Mouse (Mus musculus): ENCODE data around the gene Dkk3. TPM values are rescaled to one million over a fixed set of nuclear protein-coding genes. Genes with fewer than 3 reads are reported as not detected.

Dkk3 gene
- total RNA-seq, 1 experiment, result 8.6 TPM

- H3K4me1 ChIP-seq (ENCODE audit: control insufficient read depth in 2 of 2, insufficient read depth in 2 of 2, low read length in 2 of 2, poor library complexity in 1 of 2), result peaks cover 0 to 3% of the 10 kb centered on the region in 2 experiments; a peak in 1 of 4 replicates
- no peak overlapping the region for H3K27ac ChIP-seq (ENCODE audit: insufficient read depth, low read depth, low read length, poor library complexity, severe bottlenecking)
- H3K9me3 ChIP-seq (ENCODE audit: control insufficient read depth, insufficient read depth, low read depth, low read length), result no peaks in the 10 kb centered on the region
- no peaks in the 10 kb centered on the region for H3K36me3 ChIP-seq (ENCODE audit: control insufficient read depth, insufficient read depth, low read length, poor library complexity, severe bottlenecking)
- no peak for DNase-seq (ENCODE audit: low read depth, low spot score)
- no peak overlapping the region for H3K4me3 ChIP-seq (ENCODE audit: insufficient read depth in 1 of 2, low read depth in 1 of 2, low read length in 2 of 2, poor library complexity in 1 of 2, severe bottlenecking in 1 of 2)
- no peak overlapping the region for H3K9ac ChIP-seq (ENCODE audit: insufficient read depth, low read depth, low read length, poor library complexity, severe bottlenecking)
- TF ChIP-seq CHD2 (IDR thresholded peaks at IDR 0.05; ENCODE audit: low read depth, low read length), result no peak
- TF ChIP-seq MAFK (IDR thresholded peaks at IDR 0.05; ENCODE audit: insufficient read depth, low read depth, low read length), result no peak
- no peak for TF ChIP-seq ZC3H11A (IDR thresholded peaks at IDR 0.05; ENCODE audit: borderline replicate concordance, low read depth, low read length)
- TF ChIP-seq HCFC1 (IDR thresholded peaks at IDR 0.05; ENCODE audit: borderline replicate concordance, insufficient read depth, low read length), result no peak
- no peak for TF ChIP-seq ZNF384 (IDR thresholded peaks at IDR 0.05; ENCODE audit: low read depth, low read length)
- in situ Hi-C loops (cut with MboI; ENCODE audit: low sequenced_read_pairs in 2 of 2, unreplicated experiment in 2 of 2), result no loop called here
Measured at GRCm38 (mm10) chr7:112147979-112148378, 10.9 kb downstream of the Dkk3 start.

DNA sequence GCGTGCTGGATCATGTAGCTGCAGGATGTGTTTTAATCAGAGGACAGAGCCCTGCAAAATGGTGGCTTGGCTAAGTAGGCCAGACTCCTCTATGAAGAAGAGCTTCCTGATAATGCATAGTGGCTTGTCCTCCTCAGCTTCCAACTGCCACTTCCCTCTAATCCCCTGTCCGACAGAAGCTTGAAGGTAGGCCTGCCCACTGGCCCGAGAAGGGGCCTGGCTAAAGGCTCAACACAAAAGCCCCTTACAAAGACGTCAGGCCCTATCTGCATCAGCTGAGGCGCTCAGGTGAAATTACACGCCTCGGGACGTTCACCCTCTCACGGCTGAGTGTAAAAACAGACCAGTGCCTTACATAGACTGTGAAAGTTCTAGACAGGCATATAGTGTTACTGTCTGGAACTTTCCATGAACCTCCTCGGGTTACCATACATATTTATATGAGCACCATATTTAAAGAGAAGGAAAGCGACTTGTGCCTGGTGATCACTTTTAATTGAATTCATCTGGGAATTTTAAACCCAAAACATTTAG lies 14.1 kb downstream of the Dkk3 start:
- Histone ChIP-seq H3K9ac (ENCODE audit: insufficient read depth, low read depth, low read length, poor library complexity, severe bottlenecking) (no peak overlapping the region), H3K9me3 (ENCODE audit: control insufficient read depth, insufficient read depth, low read depth, low read length) (no peaks in the 10 kb centered on the region), H3K36me3 (ENCODE audit: control insufficient read depth, insufficient read depth, low read length, poor library complexity, severe bottlenecking) (no peaks in the 10 kb centered on the region), H3K4me3 (ENCODE audit: insufficient read depth in 1 of 2, low read depth in 1 of 2, low read length in 2 of 2, poor library complexity in 1 of 2, severe bottlenecking in 1 of 2) (no peak overlapping the region), H3K27ac (ENCODE audit: insufficient read depth, low read depth, low read length, poor library complexity, severe bottlenecking) (no peak overlapping the region), H3K4me1 (ENCODE audit: control insufficient read depth in 2 of 2, insufficient read depth in 2 of 2, low read length in 2 of 2, poor library complexity in 1 of 2) (peaks cover 1 to 8% of the 10 kb centered on the region in 2 experiments; a peak in 1 of 4 replicates)
- TF ChIP-seq ZC3H11A (IDR thresholded peaks at IDR 0.05; ENCODE audit: borderline replicate concordance, low read depth, low read length) (no peak), MAFK (IDR thresholded peaks at IDR 0.05; ENCODE audit: insufficient read depth, low read depth, low read length) (no peak), HCFC1 (IDR thresholded peaks at IDR 0.05; ENCODE audit: borderline replicate concordance, insufficient read depth, low read length) (no peak), ZNF384 (IDR thresholded peaks at IDR 0.05; ENCODE audit: low read depth, low read length) (no peak), CHD2 (IDR thresholded peaks at IDR 0.05; ENCODE audit: low read depth, low read length) (no peak)
- no peak for DNase-seq (ENCODE audit: low read depth, low spot score)
- in situ Hi-C loops (cut with MboI; ENCODE audit: low sequenced_read_pairs in 2 of 2, unreplicated experiment in 2 of 2), result no loop called here

DNA sequence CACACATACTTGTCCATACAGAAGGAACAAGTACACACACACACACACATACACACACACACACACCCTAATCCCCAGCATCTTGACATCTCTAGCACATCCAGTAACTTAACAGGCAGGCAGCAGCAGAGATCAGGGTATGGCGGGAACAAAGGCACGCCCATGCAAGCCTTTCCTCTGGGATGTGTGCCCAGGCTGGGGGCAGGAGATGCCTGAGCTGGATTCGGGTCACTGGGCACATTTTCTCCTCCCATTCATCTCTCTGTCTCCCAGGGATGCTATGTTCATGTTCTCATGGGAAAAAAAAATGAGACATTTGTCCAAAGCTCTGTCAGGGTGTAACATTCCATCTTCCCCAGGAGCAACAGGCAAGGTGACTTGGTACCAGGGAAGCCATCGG lies 14.9 kb downstream of the Dkk3 start:
- in situ Hi-C loops (cut with MboI; ENCODE audit: low sequenced_read_pairs in 2 of 2, unreplicated experiment in 2 of 2), result no loop called here
- Histone ChIP-seq H3K9me3 (ENCODE audit: control insufficient read depth, insufficient read depth, low read depth, low read length) (no peaks in the 10 kb centered on the region), H3K9ac (ENCODE audit: insufficient read depth, low read depth, low read length, poor library complexity, severe bottlenecking) (no peak overlapping the region), H3K4me1 (ENCODE audit: control insufficient read depth in 2 of 2, insufficient read depth in 2 of 2, low read length in 2 of 2, poor library complexity in 1 of 2) (peaks cover 1 to 10% of the 10 kb centered on the region in 2 experiments; a peak in 2 of 4 replicates), H3K27ac (ENCODE audit: insufficient read depth, low read depth, low read length, poor library complexity, severe bottlenecking) (no peak overlapping the region), H3K4me3 (ENCODE audit: insufficient read depth in 1 of 2, low read depth in 1 of 2, low read length in 2 of 2, poor library complexity in 1 of 2, severe bottlenecking in 1 of 2) (no peak overlapping the region), H3K36me3 (ENCODE audit: control insufficient read depth, insufficient read depth, low read length, poor library complexity, severe bottlenecking) (no peaks in the 10 kb centered on the region)
- no peak for DNase-seq (ENCODE audit: low read depth, low spot score)
- TF ChIP-seq ZNF384 (IDR thresholded peaks at IDR 0.05; ENCODE audit: low read depth, low read length), result no peak
- no peak for TF ChIP-seq CHD2 (IDR thresholded peaks at IDR 0.05; ENCODE audit: low read depth, low read length)
- TF ChIP-seq ZC3H11A (IDR thresholded peaks at IDR 0.05; ENCODE audit: borderline replicate concordance, low read depth, low read length), result no peak
- TF ChIP-seq MAFK (IDR thresholded peaks at IDR 0.05; ENCODE audit: insufficient read depth, low read depth, low read length), result no peak
- TF ChIP-seq HCFC1 (IDR thresholded peaks at IDR 0.05; ENCODE audit: borderline replicate concordance, insufficient read depth, low read length), result no peak

GRCm38 (mm10) chr7:112143090-112143500 lies 15.8 kb downstream of the Dkk3 start:
- Histone ChIP-seq H3K9me3 (ENCODE audit: control insufficient read depth, insufficient read depth, low read depth, low read length) (no peaks in the 10 kb centered on the region), H3K27ac (ENCODE audit: insufficient read depth, low read depth, low read length, poor library complexity, severe bottlenecking) (no peak overlapping the region), H3K4me3 (ENCODE audit: insufficient read depth in 1 of 2, low read depth in 1 of 2, low read length in 2 of 2, poor library complexity in 1 of 2, severe bottlenecking in 1 of 2) (no peak overlapping the region), H3K36me3 (ENCODE audit: control insufficient read depth, insufficient read depth, low read length, poor library complexity, severe bottlenecking) (no peaks in the 10 kb centered on the region), H3K4me1 (ENCODE audit: control insufficient read depth in 2 of 2, insufficient read depth in 2 of 2, low read length in 2 of 2, poor library complexity in 1 of 2) (peaks cover 2 to 17% of the 10 kb centered on the region in 2 experiments), H3K9ac (ENCODE audit: insufficient read depth, low read depth, low read length, poor library complexity, severe bottlenecking) (no peak overlapping the region)
- DNase-seq (ENCODE audit: low read depth, low spot score), result no peak
- TF ChIP-seq ZNF384 (IDR thresholded peaks at IDR 0.05; ENCODE audit: low read depth, low read length) (no peak), CHD2 (IDR thresholded peaks at IDR 0.05; ENCODE audit: low read depth, low read length) (no peak), HCFC1 (IDR thresholded peaks at IDR 0.05; ENCODE audit: borderline replicate concordance, insufficient read depth, low read length) (no peak), MAFK (IDR thresholded peaks at IDR 0.05; ENCODE audit: insufficient read depth, low read depth, low read length) (no peak), ZC3H11A (IDR thresholded peaks at IDR 0.05; ENCODE audit: borderline replicate concordance, low read depth, low read length) (no peak)
- in situ Hi-C loops (cut with MboI; ENCODE audit: low sequenced_read_pairs in 2 of 2, unreplicated experiment in 2 of 2), result no loop called here

Data from ES-E14 (cell line).